Mouse (Mus musculus) CH12.LX (cell line): ENCODE data around the gene March4. TPM values are rescaled to one million over a fixed set of nuclear protein-coding genes. Genes with fewer than 3 reads are reported as not detected.

ENCODE experiments used
- DNase-seq: peaks from one replicate; pipeline ENCODE4 v3.0.0-alpha.2; 2013; ENCODE audit errors: extremely low read depth
- H3K27ac ChIP-seq: 2 replicates; pipeline ENCODE4 v1.5.1; 2012; ENCODE audit warnings: low read depth, mild to moderate bottlenecking, control low read depth, moderate library complexity; ENCODE audit not compliant: insufficient read depth
- H3K27me3 ChIP-seq: replicated peaks from 2 replicates; pipeline ENCODE3; 2012; ENCODE audit warnings: inconsistent platforms
- H3K36me3 ChIP-seq, 2 experiments: replicated peaks in 1 of 2; 2 replicates each; pipeline versions ENCODE3 to v1.6.1; 2012; ENCODE audit warnings: inconsistent platforms in 1 of 2, low read length in 1 of 2, mild to moderate bottlenecking in 1 of 2, mixed read lengths in 1 of 2, moderate library complexity in 1 of 2; ENCODE audit not compliant: control insufficient read depth in 1 of 2, insufficient read depth in 1 of 2
- H3K4me1 ChIP-seq, 2 experiments: 2 replicates each; pipeline ENCODE4 v1.6.1; 2012; ENCODE audit warnings: inconsistent platforms in 1 of 2, moderate library complexity in 1 of 2; ENCODE audit not compliant: insufficient read depth in 2 of 2, control insufficient read depth in 1 of 2
- H3K4me2 ChIP-seq: 2 replicates; pipeline ENCODE4 v1.6.1; 2012; ENCODE audit warnings: low read depth, mild to moderate bottlenecking, control low read depth; ENCODE audit not compliant: poor library complexity, insufficient read depth, severe bottlenecking
- H3K4me3 ChIP-seq, 3 experiments: fragments of 150-350 bp in 1 of 3; sonication (generic) in 1 of 3; replicated peaks in 1 of 3; 2 replicates each; pipeline versions ENCODE3 to v1.5.1; 2011 to 2012; ENCODE audit warnings: low read depth in 2 of 3, low read length in 2 of 3, mild to moderate bottlenecking in 2 of 3, moderate library complexity in 2 of 3, control low read depth in 1 of 3, improper control_type of control experiment in 1 of 3, inconsistent platforms in 1 of 3, mixed read lengths in 1 of 3; ENCODE audit not compliant: poor library complexity in 1 of 3
- H3K79me2 ChIP-seq: replicated peaks from 2 replicates; pipeline ENCODE4 v1.6.1; 2012; ENCODE audit warnings: mild to moderate bottlenecking, moderate library complexity; ENCODE audit not compliant: control insufficient read depth, poor library complexity, insufficient read depth, severe bottlenecking; ENCODE audit errors: extremely low read depth
- H3K9ac ChIP-seq: 2 replicates; pipeline ENCODE4 v1.6.1; 2012; ENCODE audit warnings: low read depth, mild to moderate bottlenecking, control low read depth, moderate library complexity; ENCODE audit not compliant: insufficient read depth
- H3K9me3 ChIP-seq: replicated peaks from 2 replicates; pipeline ENCODE3; 2012; ENCODE audit warnings: low read length, inconsistent platforms, mixed read lengths
- BHLHE40 ChIP-seq: IDR thresholded peaks from 2 replicates; pipeline ENCODE4 v1.6.1; 2011; ENCODE audit warnings: mild to moderate bottlenecking, low read depth, low read length, improper control_type of control experiment
- CHD1 ChIP-seq: IDR thresholded peaks from 2 replicates; pipeline ENCODE4 v1.6.1; 2012; ENCODE audit warnings: low read depth, low read length, improper control_type of control experiment, inconsistent platforms
- E2F4 ChIP-seq: IDR thresholded peaks from 2 replicates; pipeline ENCODE4 v1.6.1; 2011; ENCODE audit warnings: low read depth, low read length, improper control_type of control experiment; ENCODE audit not compliant: insufficient replicate concordance
- EP300 ChIP-seq: IDR thresholded peaks from 2 replicates; pipeline ENCODE4 v1.6.1; 2011; ENCODE audit warnings: low read length, improper control_type of control experiment
- ETS1 ChIP-seq: conservative IDR thresholded peaks from 2 replicates; pipeline ENCODE4 v1.6.1; 2012; ENCODE audit warnings: low read depth, mild to moderate bottlenecking, inconsistent platforms, low read length, improper control_type of control experiment, moderate library complexity
- HCFC1 ChIP-seq: IDR thresholded peaks from 2 replicates; pipeline ENCODE4 v1.6.1; 2012; ENCODE audit warnings: low read depth, mild to moderate bottlenecking, inconsistent platforms, low read length, improper control_type of control experiment
- IRF4 ChIP-seq: IDR thresholded peaks from 2 replicates; pipeline ENCODE4 v1.6.1; 2014; ENCODE audit warnings: low read depth, mild to moderate bottlenecking, inconsistent platforms, low read length, improper control_type of control experiment
- JUN ChIP-seq: IDR thresholded peaks from 2 replicates; pipeline ENCODE4 v1.6.1; 2011; ENCODE audit warnings: low read depth, mild to moderate bottlenecking, low read length, improper control_type of control experiment, moderate library complexity; ENCODE audit not compliant: insufficient read depth
- MAFK ChIP-seq: IDR thresholded peaks from 2 replicates; pipeline ENCODE4 v1.6.1; 2011; ENCODE audit warnings: low read length, improper control_type of control experiment; ENCODE audit not compliant: insufficient replicate concordance
- MXI1 ChIP-seq: IDR thresholded peaks from 2 replicates; pipeline ENCODE4 v1.6.1; 2011; ENCODE audit warnings: mild to moderate bottlenecking, low read depth, low read length, improper control_type of control experiment
- PAX5 ChIP-seq: IDR thresholded peaks from 2 replicates; pipeline ENCODE4 v1.6.1; 2012; ENCODE audit warnings: low read length, inconsistent platforms, mixed read lengths
- POLR2A ChIP-seq: IDR thresholded peaks from 2 replicates; pipeline ENCODE4 v1.6.1; 2011; ENCODE audit warnings: low read depth, mild to moderate bottlenecking, improper control_type of control experiment, low read length
- RAD21 ChIP-seq: IDR thresholded peaks from 2 replicates; pipeline ENCODE4 v1.6.1; 2011; ENCODE audit warnings: low read depth, mild to moderate bottlenecking, low read length, improper control_type of control experiment, moderate library complexity
- RCOR1 ChIP-seq: conservative IDR thresholded peaks from 2 replicates; pipeline ENCODE4 v1.6.1; 2012; ENCODE audit warnings: low read depth, mild to moderate bottlenecking, inconsistent platforms, low read length, improper control_type of control experiment
- SIN3A ChIP-seq: IDR thresholded peaks from 2 replicates; pipeline ENCODE4 v1.6.1; 2012; ENCODE audit warnings: low read length, improper control_type of control experiment, inconsistent platforms
- SMC3 ChIP-seq: IDR thresholded peaks from 2 replicates; pipeline ENCODE4 v1.6.1; 2011; ENCODE audit warnings: low read depth, low read length, improper control_type of control experiment
- TCF12 ChIP-seq: IDR thresholded peaks from 2 replicates; pipeline ENCODE4 v1.6.1; 2014; ENCODE audit warnings: low read depth, mild to moderate bottlenecking, inconsistent platforms, low read length, improper control_type of control experiment
- UBTF ChIP-seq: IDR thresholded peaks from 2 replicates; pipeline ENCODE4 v1.6.1; 2012; ENCODE audit warnings: low read depth, mild to moderate bottlenecking, inconsistent platforms, low read length, improper control_type of control experiment, moderate library complexity
- USF1 ChIP-seq: IDR thresholded peaks from 2 replicates; pipeline ENCODE4 v1.6.1; 2014; ENCODE audit warnings: low read depth, mild to moderate bottlenecking, inconsistent platforms, low read length, improper control_type of control experiment
- USF2 ChIP-seq: conservative IDR thresholded peaks from 2 replicates; pipeline ENCODE4 v1.6.1; 2011; ENCODE audit warnings: low read depth, low read length, improper control_type of control experiment
- ZKSCAN1 ChIP-seq: IDR thresholded peaks from 2 replicates; pipeline ENCODE4 v1.6.1; 2012; ENCODE audit warnings: low read depth, inconsistent platforms, low read length, improper control_type of control experiment, borderline replicate concordance
- ZMIZ1 ChIP-seq: IDR thresholded peaks from 2 replicates; pipeline ENCODE4 v1.6.1; 2012; ENCODE audit warnings: low read depth, mild to moderate bottlenecking, inconsistent platforms, low read length, improper control_type of control experiment
- dilution Hi-C: fragments of 300-500 bp; cut with MboI; formaldehyde crosslinking; loops from 2 replicates; pipeline ENCODE4 v1.14.3; 2020; ENCODE audit warnings: low sequenced_read_pairs; ENCODE audit not compliant: extremely low pct_unique_long_range_greater_than_20kb, extremely low pct_ligation_motif_present
- in situ Hi-C: fragments of 300-500 bp; cut with MboI; formaldehyde crosslinking; loops from 3 replicates; pipeline ENCODE4 v1.14.3; 2019; ENCODE audit warnings: low sequenced_read_pairs, low pct_ligation_motif_present, low pct_unique_long_range_greater_than_20kb, mixed read lengths
- polyA plus RNA-seq: library from polyadenylated mRNA; unstranded; fragments of >175 nt; gene quantifications from 2 replicates; pipeline ENCODE4 v1.2.1, GENCODE M21; 2012; ENCODE audit warnings: low read depth; ENCODE audit not compliant: insufficient read length
- total RNA-seq, 2 experiments: library from RNA; depleted of rRNA; stranded (reverse); fragments of 300-350 nt in 1 of 2; fragments of >200 nt in 1 of 2; gene quantifications; 2 replicates each; pipeline ENCODE4 v1.2.3; 2012 to 2014

Gene March4
- total and polyA plus RNA-seq, 3 experiments, result 0.04 TPM; not detected in 2

GRCm38 (mm10) chr1:72493454-72493853 lies 43.3 kb downstream of the March4 start:
- no peaks in the 10 kb centered on the region for H3K36me3 ChIP-seq
- dilution Hi-C loops, result no loop called here
- no peaks in the 10 kb centered on the region for H3K79me2 ChIP-seq
- no peak overlapping the region for H3K9ac ChIP-seq
- in situ Hi-C loops, result no loop called here
- no peak overlapping the region for H3K27ac ChIP-seq
- no peak overlapping the region for H3K4me3 ChIP-seq
- peaks cover 6 to 17% of the 10 kb centered on the region in 2 experiments; a peak in 3 of 4 replicates for H3K4me1 ChIP-seq
- no peak for DNase-seq
- no peaks in the 10 kb centered on the region for H3K9me3 ChIP-seq
- TF ChIP-seq HCFC1, result no peak
- TF ChIP-seq SIN3A, result no peak
- TF ChIP-seq TCF12, result no peak
- H3K4me2 ChIP-seq, result no peak overlapping the region
- no peaks in the 10 kb centered on the region for H3K27me3 ChIP-seq

- Histone ChIP-seq H3K4me1 (peaks cover 4 to 15% of the 10 kb centered on the region in 2 experiments; a peak in 3 of 4 replicates), H3K27me3 (no peaks in the 10 kb centered on the region), H3K9ac (no peak overlapping the region), H3K36me3 (no peaks in the 10 kb centered on the region), H3K9me3 (no peaks in the 10 kb centered on the region), H3K79me2 (no peaks in the 10 kb centered on the region), H3K4me2 (no peak overlapping the region), H3K27ac (no peak overlapping the region), H3K4me3 (no peak overlapping the region)
- DNase-seq, result no peak
- in situ Hi-C loops, result no loop called here
- dilution Hi-C loops, result no loop called here
- no peak for TF ChIP-seq RCOR1
- TF ChIP-seq USF2, result no peak
- no peak for TF ChIP-seq IRF4
- no peak for TF ChIP-seq POLR2A
- no peak for TF ChIP-seq SMC3
- TF ChIP-seq CHD1, result no peak
- no peak for TF ChIP-seq RAD21
- TF ChIP-seq ZMIZ1, result no peak
Measured at GRCm38 (mm10) chr1:72492666-72493065, 44.1 kb downstream of the March4 start.

- H3K36me3 ChIP-seq, result no peaks in the 10 kb centered on the region
- H3K9ac ChIP-seq, result no peak overlapping the region
- no peak for DNase-seq
- TF ChIP-seq ZKSCAN1 (no peak), E2F4 (no peak), JUN (no peak), RCOR1 (no peak), BHLHE40 (no peak), PAX5 (no peak), ETS1 (no peak), MXI1 (no peak), MAFK (no peak), UBTF (no peak), USF1 (no peak), EP300 (no peak), HCFC1 (no peak), TCF12 (no peak)
- dilution Hi-C loops (no loop called here), in situ Hi-C loops (no loop called here)
- H3K9me3 ChIP-seq, result no peaks in the 10 kb centered on the region
- H3K4me2 ChIP-seq, result no peak overlapping the region
- H3K27ac ChIP-seq, result no peak overlapping the region
- H3K27me3 ChIP-seq, result no peaks in the 10 kb centered on the region
- no peak overlapping the region for H3K4me3 ChIP-seq
- H3K79me2 ChIP-seq, result no peaks in the 10 kb centered on the region
- peaks cover 4 to 22% of the 10 kb centered on the region in 2 experiments; a peak in 3 of 4 replicates for H3K4me1 ChIP-seq
Measured at GRCm38 (mm10) chr1:72491307-72491706, 45.4 kb downstream of the March4 start.
